21 mouse cellular contexts compared by ENCODE assay signal in genomic region chr14:73177961-73178360, GRCm38 (mm10). TPM values are rescaled to one million over a fixed set of nuclear protein-coding genes. Genes with fewer than 3 reads are reported as not detected.
DNase-seq lines count a peak whose midpoint lies in the region; ATAC-seq and TF ChIP-seq lines count a peak whose summit lies in the region.
"Had no signal": no experiment of that assay in that cellular context is flagged by ENCODE, and none has a peak within 500 bp of the region (broad histone marks: within the 10 kb centered on the region; RNA-seq: fewer than 3 reads in every experiment).

No protein-coding gene starts in this region.

- no peak for TF ChIP-seq EP300 in liver, postnatal 0 days (IDR thresholded peaks at IDR 0.05; ENCODE audit: low read depth)

- H3K27ac ChIP-seq in heart, embryonic 12.5 days (ENCODE audit: poor library complexity, severe bottlenecking), result peak overlapping the region; percentile 10; the same call in 1 of the 2 replicates
- H3K27ac ChIP-seq in liver, embryonic 12.5 days, result 0 out of 2 replicates have a peak overlapping the region, but pooled peaks have one; percentile 23
- no peak overlapping the region; the same call in 1 of the 2 replicates for H3K27ac ChIP-seq in liver, postnatal 0 days (ENCODE audit: low read depth)
- peak overlapping the region; percentile 99 for H3K27ac ChIP-seq in macrophage
- H3K27ac ChIP-seq: embryonic facial prominence, embryonic 15.5 days; forebrain, embryonic 10.5 days; hindbrain, embryonic 15.5 days had no signal

- H3K79me2 ChIP-seq in macrophage (ENCODE audit: inconsistent target), result peaks cover 27% of the 10 kb centered on the region

- no peak overlapping the region for H3K4me3 ChIP-seq in heart, embryonic 12.5 days
- H3K4me3 ChIP-seq in liver, embryonic 12.5 days, result no peak overlapping the region
- H3K4me3 ChIP-seq in liver, postnatal 0 days (ENCODE audit: low read depth, low read length), result no peak overlapping the region
- H3K4me3 ChIP-seq in G1E (ENCODE audit: low read depth, low read length) (peak overlapping the region; percentile 55), macrophage (ENCODE audit: inconsistent target) (no peak overlapping the region)
- H3K4me3 ChIP-seq: embryonic facial prominence, embryonic 15.5 days; erythroblast, embryonic 14.5 days; forebrain, embryonic 10.5 days; hindbrain, embryonic 15.5 days had no signal

- H3K36me3 ChIP-seq in heart, embryonic 12.5 days, result peaks cover 57% of the 10 kb centered on the region
- H3K36me3 ChIP-seq in liver, embryonic 12.5 days, result peaks cover 23% of the 10 kb centered on the region; the same call in 1 of the 2 replicates
- peaks cover 14% of the 10 kb centered on the region for H3K36me3 ChIP-seq in liver, postnatal 0 days (replicated peaks; ENCODE audit: insufficient read depth, low read length)
- H3K36me3 ChIP-seq in G1E (replicated peaks) (peaks cover 72% of the 10 kb centered on the region), macrophage (ENCODE audit: inconsistent target) (peaks cover 32% of the 10 kb centered on the region)

- H3K4me1 ChIP-seq in heart, embryonic 12.5 days (replicated peaks), result peaks cover 41% of the 10 kb centered on the region
- H3K4me1 ChIP-seq in liver, embryonic 12.5 days, result peaks cover 43% of the 10 kb centered on the region
- H3K4me1 ChIP-seq in liver, postnatal 0 days (ENCODE audit: insufficient read depth), result peaks cover 41% of the 10 kb centered on the region
- H3K4me1 ChIP-seq in G1E (ENCODE audit: insufficient read depth, low read depth, low read length), result peaks cover 60% of the 10 kb centered on the region
- H3K4me1 ChIP-seq: forebrain, embryonic 10.5 days; hindbrain, embryonic 15.5 days had no signal

- ATAC-seq in heart, embryonic 12.5 days (ENCODE audit: insufficient number of reproducible peaks, low FRiP score), result no peak
- ATAC-seq in liver, embryonic 12.5 days, result no peak
- no peak for ATAC-seq in liver, postnatal 0 days
- no peak for ATAC-seq in G1E (ENCODE audit: extremely low read depth, insufficient number of reproducible peaks, low FRiP score, poor library complexity, severe bottlenecking)
- ATAC-seq: forebrain, embryonic 14.5 days had no signal

- DNase-seq in heart, adult 8-10 months (ENCODE audit: low spot score), result no peak
- no peak for DNase-seq in liver, postnatal 0 days
- DNase-seq in G1E (ENCODE audit: low spot score) (no peak), MN1 (ENCODE audit: low spot score) (no peak)
- DNase-seq: adrenal gland, adult 2 months; adrenal gland, postnatal 25 days; cerebellum, adult 11 months; cerebellum, adult 8-10 months; cerebellum, postnatal 14 days; embryo, embryonic 11 days; gastrocnemius, postnatal 36 days; heart, adult 18-20 months had no signal

- H3K9ac ChIP-seq in heart, embryonic 12.5 days, result no peak overlapping the region
- H3K9ac ChIP-seq in liver, embryonic 12.5 days, result no peak overlapping the region
- no peak overlapping the region for H3K9ac ChIP-seq in liver, postnatal 0 days (replicated peaks)
- H3K9ac ChIP-seq: embryonic facial prominence, embryonic 15.5 days; hindbrain, embryonic 15.5 days had no signal

- no peaks in the 10 kb centered on the region for H3K27me3 ChIP-seq in heart, embryonic 12.5 days (replicated peaks)
- H3K27me3 ChIP-seq in liver, embryonic 12.5 days (replicated peaks), result no peaks in the 10 kb centered on the region
- H3K27me3 ChIP-seq in liver, postnatal 0 days (ENCODE audit: insufficient read depth, low read length), result no peaks in the 10 kb centered on the region
- H3K27me3 ChIP-seq in G1E (ENCODE audit: insufficient read depth, low read length), result no peaks in the 10 kb centered on the region
- H3K27me3 ChIP-seq: embryonic facial prominence, embryonic 15.5 days; hindbrain, embryonic 15.5 days had no signal

- no peak overlapping the region for H3K4me2 ChIP-seq in heart, embryonic 12.5 days
- H3K4me2 ChIP-seq in liver, embryonic 12.5 days, result no peak overlapping the region
- no peak overlapping the region for H3K4me2 ChIP-seq in liver, postnatal 0 days (ENCODE audit: low read depth, low read length)
- H3K4me2 ChIP-seq: embryonic facial prominence, embryonic 15.5 days; heart, embryonic 11.5 days; hindbrain, embryonic 15.5 days had no signal

- 80% methylated on average over 11 of the region's 11 CpGs for WGBS in heart, embryonic 12.5 days
- WGBS in liver, embryonic 12.5 days (ENCODE audit: insufficient replicate concordance), result 67% methylated on average over 11 of the region's 11 CpGs
- WGBS in liver, postnatal 0 days (ENCODE audit: insufficient replicate concordance), result 75% methylated on average over 11 of the region's 11 CpGs
- 92% methylated on average over 11 of the region's 11 CpGs for WGBS in macrophage (ENCODE audit: missing documents)

- TF ChIP-seq CTCF in liver, postnatal 0 days (IDR thresholded peaks at IDR 0.05; ENCODE audit: low read depth), result no peak
- TF ChIP-seq CTCF in G1E (IDR thresholded peaks at IDR 0.05; ENCODE audit: low read depth, low read length), result no peak

- H3K9me3 ChIP-seq in heart, embryonic 12.5 days (replicated peaks), result no peaks in the 10 kb centered on the region
- no peaks in the 10 kb centered on the region for H3K9me3 ChIP-seq in liver, embryonic 12.5 days (replicated peaks)
- no peaks in the 10 kb centered on the region for H3K9me3 ChIP-seq in liver, postnatal 0 days (ENCODE audit: low read length)
- no peaks in the 10 kb centered on the region for H3K9me3 ChIP-seq in G1E (replicated peaks)
- H3K9me3 ChIP-seq: embryonic facial prominence, embryonic 15.5 days; forebrain, embryonic 10.5 days; hindbrain, embryonic 15.5 days had no signal

RNA-seq across cellular contexts. Expression of gene Rcbtb2, which starts 55.1 kb away (rescaled TPM):
- 73.0 and 76.2 TPM in 2 replicates for polyA plus RNA-seq in heart, embryonic 12.5 days (2016; fragmentation: Nextera tagmentation; extraction: Ambion mirVana)
- total RNA-seq in heart, adult 8-10 months (2022), result 10 to 100 TPM; 18.2 to 30.9 (median 21.1) TPM
- polyA plus RNA-seq in liver, embryonic 12.5 days (2016; fragmentation: Nextera tagmentation; extraction: Ambion mirVana), result 27.9 and 28.9 TPM in 2 replicates
- polyA plus RNA-seq in liver, postnatal 0 days (2015; fragmentation: Nextera tagmentation; extraction: Ambion mirVana), result 29.1 and 29.9 TPM in 2 replicates
- total RNA-seq in G1E (2014; fragmentation: Nextera tagmentation), result 29.1 and 34.8 TPM in 2 replicates
- total RNA-seq in G1E (2017), result 47.2 and 49.9 TPM in 2 replicates
- 21.9 and 24.4 TPM in 2 replicates for polyA plus RNA-seq in G1E (2012)
- 100 to 1,000 TPM in 9 of 26 experiments, 10 to 100 TPM in 17; 10.1 to 399 (median 78.4) TPM for total RNA-seq in macrophage (2018; cell fraction: chromatin; rRNA removed)
- 100 to 1,000 TPM in 13 of 26 experiments, 10 to 100 TPM in 13; 30.9 to 230 (median 97.0) TPM for total RNA-seq in macrophage (2018; cell fraction: cytosol; rRNA removed)
- total RNA-seq in macrophage (2018; cell fraction: nucleus; rRNA removed), result 100 to 1,000 TPM in 8 of 26 experiments, 10 to 100 TPM in 18; 16.4 to 314 (median 54.6) TPM
- polyA plus RNA-seq in macrophage (2018), result 214 to 549 TPM (median 282 TPM) in 3 replicates

RNA-seq across cellular contexts. Expression of gene Lpar6, which starts 59.7 kb away (rescaled TPM):
- 8.1 and 9.1 TPM in 2 replicates for polyA plus RNA-seq in heart, embryonic 12.5 days (2016; fragmentation: Nextera tagmentation; extraction: Ambion mirVana)
- 1 to 10 TPM; 2.5 TPM for total RNA-seq in heart, adult 8-10 months (2022)
- polyA plus RNA-seq in liver, embryonic 12.5 days (2016; fragmentation: Nextera tagmentation; extraction: Ambion mirVana), result 5.5 TPM in 2 replicates
- polyA plus RNA-seq in liver, postnatal 0 days (2015; fragmentation: Nextera tagmentation; extraction: Ambion mirVana), result 12.2 and 12.9 TPM in 2 replicates
- 2.0 and 3.1 TPM in 2 replicates for total RNA-seq in G1E (2014; fragmentation: Nextera tagmentation)
- total RNA-seq in G1E (2017), result 4.1 and 4.5 TPM in 2 replicates
- 0.03 and 0.05 TPM in 2 replicates for polyA plus RNA-seq in G1E (2012)
- total RNA-seq in macrophage (2018; cell fraction: chromatin; rRNA removed), result 100 to 1,000 TPM in 1 of 26 experiments, 10 to 100 TPM in 17, 1 to 10 TPM in 8; 2.1 to 123 (median 25.2) TPM
- total RNA-seq in macrophage (2018; cell fraction: cytosol; rRNA removed), result 10 to 100 TPM in 13 of 26 experiments, 1 to 10 TPM in 12, under 1 TPM in 1; 0.91 to 37.2 (median 9.2) TPM
- 100 to 1,000 TPM in 6 of 26 experiments, 10 to 100 TPM in 14, 1 to 10 TPM in 6; 2.7 to 224 (median 41.1) TPM for total RNA-seq in macrophage (2018; cell fraction: nucleus; rRNA removed)
- polyA plus RNA-seq in macrophage (2018), result 25.3 to 29.9 TPM (median 28.8 TPM) in 3 replicates
- polyA plus RNA-seq: erythroblast, embryonic 14.5 days had no signal
